Mouse (Mus musculus): ENCODE data around the gene Borcs5. TPM values are rescaled to one million over a fixed set of nuclear protein-coding genes. Genes with fewer than 3 reads are reported as not detected.
A peak's percentile ranks its signal among the peaks of the same experiment; 100 is the strongest.

The Borcs5 gene
- polyA plus RNA-seq, 1 experiment from 2014 or later, result 53.6 TPM

DNA sequence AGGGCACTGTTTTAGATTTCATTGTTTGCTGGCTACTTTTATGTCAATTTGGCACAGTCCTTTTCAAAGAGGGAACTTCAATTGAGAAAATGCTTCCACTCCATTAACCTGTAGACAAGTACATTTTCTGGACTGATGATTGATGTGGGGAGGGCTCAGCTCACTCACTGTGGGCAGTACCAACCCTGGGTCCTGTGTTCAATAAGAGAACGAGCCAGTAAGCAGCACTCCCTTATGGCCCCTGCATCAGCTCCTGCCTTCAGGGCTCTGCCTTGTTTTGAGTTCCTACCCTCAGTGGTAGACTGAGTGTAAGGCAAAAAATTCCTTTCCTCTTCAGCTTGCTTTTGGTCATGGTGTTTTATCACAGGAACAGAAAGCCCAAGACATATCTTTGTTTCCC is 74.6 kb downstream of the Borcs5 start:
- ATAC-seq (ENCODE audit: low read depth), result no peak
- no peak overlapping the region for H3K4me3 ChIP-seq (ENCODE audit: low read depth, low read length)
- H3K4me2 ChIP-seq (ENCODE audit: low read depth, low read length), result no peak overlapping the region
- no peaks in the 10 kb centered on the region for H3K27me3 ChIP-seq (ENCODE audit: control insufficient read depth, insufficient read depth, low read length)
- H3K4me1 ChIP-seq (ENCODE audit: control insufficient read depth, insufficient read depth, low read length), result no peaks in the 10 kb centered on the region
- 7% methylated on average over 1 of the region's 1 CpGs for WGBS
- H3K9ac ChIP-seq (replicated peaks; ENCODE audit: low read depth, low read length), result no peak overlapping the region
- 0 out of 2 replicates have a peak, but pooled peaks cover 4% of the 10 kb centered on the region for H3K36me3 ChIP-seq (ENCODE audit: control insufficient read depth, insufficient read depth, low read length)
- H3K27ac ChIP-seq (ENCODE audit: low read depth, low read length), result no peak overlapping the region
- no peaks in the 10 kb centered on the region for H3K9me3 ChIP-seq (ENCODE audit: control insufficient read depth, low read length)

DNA sequence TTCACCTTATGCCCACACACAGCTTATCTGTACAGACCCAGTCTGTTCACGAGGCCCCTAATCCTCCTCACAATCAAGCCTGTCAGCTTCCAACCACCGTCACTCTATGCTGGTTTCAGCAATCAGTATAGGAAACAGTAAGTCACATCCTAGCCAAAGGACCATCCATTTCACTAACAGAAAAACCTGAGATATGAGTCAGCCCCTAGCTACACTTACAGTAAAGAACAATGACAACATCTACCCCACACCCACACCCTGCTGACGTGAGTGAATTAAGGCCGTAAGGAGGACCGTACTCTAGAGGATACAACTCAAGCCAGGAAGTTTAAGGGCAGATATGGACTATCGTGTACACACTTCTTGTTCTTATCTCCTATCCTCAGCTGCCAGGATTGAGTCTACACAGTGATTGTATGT is 76.9 kb downstream of the Borcs5 start:
- Histone ChIP-seq H3K4me2 (ENCODE audit: low read depth, low read length) (no peak overlapping the region), H3K27me3 (ENCODE audit: control insufficient read depth, insufficient read depth, low read length) (no peaks in the 10 kb centered on the region), H3K9me3 (ENCODE audit: control insufficient read depth, low read length) (no peaks in the 10 kb centered on the region), H3K36me3 (ENCODE audit: control insufficient read depth, insufficient read depth, low read length) (no peaks in the 10 kb centered on the region), H3K27ac (ENCODE audit: low read depth, low read length) (no peak overlapping the region), H3K9ac (replicated peaks; ENCODE audit: low read depth, low read length) (no peak overlapping the region), H3K4me1 (ENCODE audit: control insufficient read depth, insufficient read depth, low read length) (no peaks in the 10 kb centered on the region), H3K4me3 (ENCODE audit: low read depth, low read length) (no peak overlapping the region)
- 89% methylated on average over 6 of the region's 6 CpGs for WGBS
- ATAC-seq (ENCODE audit: low read depth), result no peak

DNA sequence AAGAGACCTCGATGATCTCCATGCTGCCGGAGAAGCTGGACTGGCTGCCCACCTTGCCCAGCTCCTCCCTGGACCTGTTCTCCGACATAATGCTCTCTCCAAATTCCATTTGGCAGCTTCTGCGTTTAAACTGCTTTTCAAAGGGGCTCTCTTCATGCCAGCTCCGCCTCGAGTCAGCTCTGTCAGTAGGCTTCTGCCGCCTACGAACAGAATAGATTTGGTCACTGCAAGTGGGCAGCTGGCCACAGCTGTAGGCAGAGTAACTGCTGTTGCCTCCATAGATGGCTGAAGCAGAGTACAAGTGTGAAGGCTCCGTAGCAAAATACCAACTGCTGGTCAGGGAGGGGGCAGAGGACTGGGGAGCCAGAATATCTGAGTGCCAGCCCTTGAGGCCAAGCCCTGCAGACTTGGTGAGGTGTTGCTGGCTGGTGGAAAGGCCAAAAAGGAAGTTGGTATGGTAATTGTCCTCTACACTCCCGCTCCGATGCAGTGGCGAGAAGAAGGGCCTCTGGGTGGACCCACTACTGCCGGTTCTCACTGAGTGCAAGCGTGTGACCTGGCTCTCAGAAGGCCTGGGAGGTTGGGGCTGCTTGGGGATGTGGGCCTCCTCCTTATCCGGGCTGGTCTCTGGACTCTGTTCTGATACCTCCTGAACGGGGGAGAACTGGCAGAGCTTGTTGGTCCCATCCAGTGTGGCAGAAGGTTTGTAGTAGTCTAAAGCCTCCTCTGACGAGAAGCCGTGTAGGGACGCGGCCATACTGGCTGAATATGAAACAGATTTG is 78.8 kb downstream of the Borcs5 start:
- H3K4me1 ChIP-seq (ENCODE audit: control insufficient read depth, insufficient read depth, low read length), result no peaks in the 10 kb centered on the region
- no peak overlapping the region for H3K9ac ChIP-seq (replicated peaks; ENCODE audit: low read depth, low read length)
- H3K4me3 ChIP-seq (ENCODE audit: low read depth, low read length), result no peak overlapping the region
- H3K9me3 ChIP-seq (ENCODE audit: control insufficient read depth, low read length), result no peaks in the 10 kb centered on the region
- WGBS, result 95% methylated on average over 20 of the region's 20 CpGs
- H3K4me2 ChIP-seq (ENCODE audit: low read depth, low read length), result no peak overlapping the region
- H3K27me3 ChIP-seq (ENCODE audit: control insufficient read depth, insufficient read depth, low read length), result no peaks in the 10 kb centered on the region
- no peak for ATAC-seq (ENCODE audit: low read depth)
- no peaks in the 10 kb centered on the region for H3K36me3 ChIP-seq (ENCODE audit: control insufficient read depth, insufficient read depth, low read length)
- no peak overlapping the region for H3K27ac ChIP-seq (ENCODE audit: low read depth, low read length)

DNA sequence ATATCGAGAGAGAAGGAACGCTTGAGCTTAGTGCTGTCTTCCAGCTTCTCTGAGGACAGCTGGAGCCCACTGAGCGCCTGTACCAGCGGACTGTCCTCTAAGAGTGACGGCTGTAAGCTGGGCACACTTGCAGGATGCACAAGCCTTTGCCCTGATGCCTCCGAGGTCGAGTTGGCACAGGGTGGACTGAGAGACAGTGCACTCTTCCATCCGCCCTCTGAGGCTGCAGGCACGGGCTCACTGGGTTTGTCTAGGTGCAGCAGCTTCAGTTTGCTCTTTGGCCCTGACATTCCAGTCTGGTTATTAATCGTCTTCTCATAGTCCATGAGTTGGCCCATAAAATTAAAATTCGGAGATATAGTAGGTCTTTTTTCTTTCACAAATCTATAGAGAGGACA is 79.4 kb downstream of the Borcs5 start:
- H3K4me3 ChIP-seq (ENCODE audit: low read depth, low read length), result no peak overlapping the region
- no peaks in the 10 kb centered on the region for H3K27me3 ChIP-seq (ENCODE audit: control insufficient read depth, insufficient read depth, low read length)
- 96% methylated on average over 11 of the region's 11 CpGs for WGBS
- no peaks in the 10 kb centered on the region for H3K36me3 ChIP-seq (ENCODE audit: control insufficient read depth, insufficient read depth, low read length)
- H3K27ac ChIP-seq (ENCODE audit: low read depth, low read length), result no peak overlapping the region
- H3K9me3 ChIP-seq (ENCODE audit: control insufficient read depth, low read length), result no peaks in the 10 kb centered on the region
- no peak overlapping the region for H3K9ac ChIP-seq (replicated peaks; ENCODE audit: low read depth, low read length)
- no peak for ATAC-seq (ENCODE audit: low read depth)
- no peak overlapping the region for H3K4me2 ChIP-seq (ENCODE audit: low read depth, low read length)
- no peaks in the 10 kb centered on the region for H3K4me1 ChIP-seq (ENCODE audit: control insufficient read depth, insufficient read depth, low read length)

DNA sequence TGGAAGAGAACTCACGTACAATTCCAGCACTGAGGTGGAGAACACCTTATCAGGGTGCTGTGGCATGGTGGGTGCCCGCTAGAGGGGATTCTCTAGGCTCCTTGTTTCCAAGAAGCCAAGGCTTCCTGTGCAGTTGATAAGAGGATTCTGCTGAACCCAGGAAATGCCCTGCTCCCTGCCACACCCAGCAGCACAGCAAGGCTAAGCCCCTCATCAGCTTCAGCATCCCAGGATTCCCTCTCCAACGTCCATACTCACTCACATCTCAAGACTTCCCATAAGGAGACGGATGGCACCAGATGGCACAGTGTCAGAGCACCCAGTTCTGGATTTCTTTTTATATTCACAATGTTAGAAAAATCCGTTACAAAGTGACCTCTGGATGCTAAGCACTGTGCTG is 79.8 kb downstream of the Borcs5 start:
- H3K36me3 ChIP-seq (ENCODE audit: control insufficient read depth, insufficient read depth, low read length), result no peaks in the 10 kb centered on the region
- no peaks in the 10 kb centered on the region for H3K9me3 ChIP-seq (ENCODE audit: control insufficient read depth, low read length)
- H3K27me3 ChIP-seq (ENCODE audit: control insufficient read depth, insufficient read depth, low read length), result no peaks in the 10 kb centered on the region
- WGBS, result 97% methylated on average over 5 of the region's 5 CpGs
- H3K4me3 ChIP-seq (ENCODE audit: low read depth, low read length), result no peak overlapping the region
- no peak overlapping the region for H3K4me2 ChIP-seq (ENCODE audit: low read depth, low read length)
- no peak overlapping the region for H3K9ac ChIP-seq (replicated peaks; ENCODE audit: low read depth, low read length)
- H3K27ac ChIP-seq (ENCODE audit: low read depth, low read length), result no peak overlapping the region
- no peak for ATAC-seq (ENCODE audit: low read depth)
- H3K4me1 ChIP-seq (ENCODE audit: control insufficient read depth, insufficient read depth, low read length), result no peaks in the 10 kb centered on the region

DNA sequence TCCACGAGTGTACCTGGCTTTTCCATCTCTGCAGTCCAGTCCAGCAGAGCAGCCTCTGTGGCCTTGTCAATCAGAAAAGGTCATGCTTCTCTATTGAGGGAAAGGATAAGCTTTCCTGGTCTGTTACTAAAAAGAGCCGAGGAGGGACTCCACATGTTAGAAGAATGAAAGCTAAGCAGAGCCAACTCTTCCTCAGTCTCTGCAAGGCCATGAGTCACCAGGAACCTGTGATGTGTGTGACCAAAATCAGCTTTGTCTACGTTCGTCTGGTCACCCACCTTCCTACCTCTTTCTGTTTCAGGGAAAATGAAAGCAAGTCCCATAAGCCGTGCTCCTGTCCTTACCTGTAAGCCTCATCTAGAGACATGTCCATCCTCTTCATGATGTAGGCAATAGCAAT is 80.8 kb downstream of the Borcs5 start:
- Histone ChIP-seq H3K27me3 (ENCODE audit: control insufficient read depth, insufficient read depth, low read length) (no peaks in the 10 kb centered on the region), H3K27ac (ENCODE audit: low read depth, low read length) (no peak overlapping the region), H3K4me3 (ENCODE audit: low read depth, low read length) (no peak overlapping the region), H3K9me3 (ENCODE audit: control insufficient read depth, low read length) (no peaks in the 10 kb centered on the region), H3K4me1 (ENCODE audit: control insufficient read depth, insufficient read depth, low read length) (no peaks in the 10 kb centered on the region), H3K9ac (replicated peaks; ENCODE audit: low read depth, low read length) (no peak overlapping the region), H3K4me2 (ENCODE audit: low read depth, low read length) (no peak overlapping the region), H3K36me3 (ENCODE audit: control insufficient read depth, insufficient read depth, low read length) (no peaks in the 10 kb centered on the region)
- WGBS, result 92% methylated on average over 5 of the region's 5 CpGs
- ATAC-seq (ENCODE audit: low read depth), result no peak

DNA sequence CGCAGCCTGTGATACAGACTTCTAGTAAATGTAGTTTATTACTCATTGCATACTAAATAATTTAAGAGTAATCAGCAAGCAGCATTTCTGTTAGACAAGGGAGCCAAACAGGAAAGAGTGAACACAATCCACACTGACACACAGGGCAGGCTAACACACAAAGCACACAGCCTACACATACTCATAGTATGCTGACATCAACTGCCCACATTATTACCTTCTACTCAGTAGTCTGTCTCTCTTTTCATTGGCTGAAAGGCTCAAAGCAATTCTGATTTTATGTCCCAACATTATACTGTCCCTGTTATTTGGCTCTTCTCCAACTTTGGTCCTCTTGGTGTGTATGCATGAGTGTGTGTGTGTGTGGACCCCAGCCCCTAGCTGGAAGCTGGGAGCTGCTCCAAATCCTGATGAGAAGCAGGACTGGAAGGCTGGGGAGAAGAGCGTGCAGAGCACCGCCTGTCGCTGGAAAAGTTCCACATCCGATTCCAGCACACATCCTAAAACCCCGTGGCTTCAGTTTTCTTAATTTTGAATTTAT is 82.5 kb downstream of the Borcs5 start:
- Histone ChIP-seq H3K9ac (replicated peaks; ENCODE audit: low read depth, low read length) (no peak overlapping the region), H3K4me2 (ENCODE audit: low read depth, low read length) (no peak overlapping the region), H3K27ac (ENCODE audit: low read depth, low read length) (no peak overlapping the region), H3K4me1 (ENCODE audit: control insufficient read depth, insufficient read depth, low read length) (no peaks in the 10 kb centered on the region), H3K27me3 (ENCODE audit: control insufficient read depth, insufficient read depth, low read length) (no peaks in the 10 kb centered on the region), H3K4me3 (ENCODE audit: low read depth, low read length) (no peak overlapping the region), H3K9me3 (ENCODE audit: control insufficient read depth, low read length) (no peaks in the 10 kb centered on the region), H3K36me3 (ENCODE audit: control insufficient read depth, insufficient read depth, low read length) (no peaks in the 10 kb centered on the region)
- peak; percentile 72 for ATAC-seq (ENCODE audit: low read depth)
- 84% methylated on average over 6 of the region's 6 CpGs for WGBS

DNA sequence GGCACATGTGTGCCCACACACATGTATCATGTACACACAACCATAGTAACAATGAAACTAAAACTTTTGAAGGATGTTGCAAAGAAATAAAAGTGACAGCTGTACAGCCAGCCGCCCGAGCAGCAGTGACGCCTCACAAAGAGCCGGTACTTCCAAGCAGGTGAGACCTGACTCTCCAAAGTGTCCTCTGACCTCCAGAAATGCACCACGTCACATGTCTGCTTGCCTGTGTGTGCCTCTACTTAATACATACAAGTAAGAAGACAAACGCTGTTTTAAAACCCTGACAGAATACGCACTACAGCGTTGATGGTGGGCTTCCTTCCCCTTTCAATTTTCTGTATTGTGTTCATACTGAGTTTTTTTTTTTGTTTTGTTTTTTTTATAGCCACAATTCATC is 83.6 kb downstream of the Borcs5 start:
- H3K4me2 ChIP-seq (ENCODE audit: low read depth, low read length), result no peak overlapping the region
- H3K27me3 ChIP-seq (ENCODE audit: control insufficient read depth, insufficient read depth, low read length), result no peaks in the 10 kb centered on the region
- no peaks in the 10 kb centered on the region for H3K36me3 ChIP-seq (ENCODE audit: control insufficient read depth, insufficient read depth, low read length)
- no peak overlapping the region for H3K27ac ChIP-seq (ENCODE audit: low read depth, low read length)
- H3K9me3 ChIP-seq (ENCODE audit: control insufficient read depth, low read length), result no peaks in the 10 kb centered on the region
- ATAC-seq (ENCODE audit: low read depth), result no peak
- no peak overlapping the region for H3K4me3 ChIP-seq (ENCODE audit: low read depth, low read length)
- H3K9ac ChIP-seq (replicated peaks; ENCODE audit: low read depth, low read length), result no peak overlapping the region
- no peaks in the 10 kb centered on the region for H3K4me1 ChIP-seq (ENCODE audit: control insufficient read depth, insufficient read depth, low read length)
- WGBS, result 92% methylated on average over 8 of the region's 8 CpGs

DNA sequence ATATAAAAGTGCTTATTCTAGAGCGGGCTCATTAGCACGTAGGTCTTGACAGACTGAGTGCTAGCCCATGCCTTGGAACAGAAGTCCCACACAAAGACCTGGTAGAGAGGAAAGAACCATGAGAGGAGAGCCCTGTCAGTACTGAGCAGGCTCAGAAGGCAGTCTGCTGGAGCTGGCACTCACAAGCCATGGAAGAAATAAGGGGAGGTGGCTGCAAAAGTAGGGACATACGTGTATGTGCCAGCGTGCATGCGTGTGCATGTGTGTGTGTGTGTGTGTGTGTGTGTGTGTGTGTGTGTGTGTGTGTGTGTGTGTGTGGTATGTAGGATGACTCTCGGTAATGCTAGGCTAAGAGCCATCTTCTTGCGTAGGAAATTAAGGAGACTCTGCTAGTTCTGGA is 84.0 kb downstream of the Borcs5 start:
- Histone ChIP-seq H3K4me3 (ENCODE audit: low read depth, low read length) (no peak overlapping the region), H3K9ac (replicated peaks; ENCODE audit: low read depth, low read length) (no peak overlapping the region), H3K36me3 (ENCODE audit: control insufficient read depth, insufficient read depth, low read length) (no peaks in the 10 kb centered on the region), H3K27me3 (ENCODE audit: control insufficient read depth, insufficient read depth, low read length) (no peaks in the 10 kb centered on the region), H3K27ac (ENCODE audit: low read depth, low read length) (no peak overlapping the region), H3K4me1 (ENCODE audit: control insufficient read depth, insufficient read depth, low read length) (no peaks in the 10 kb centered on the region), H3K9me3 (ENCODE audit: control insufficient read depth, low read length) (no peaks in the 10 kb centered on the region), H3K4me2 (ENCODE audit: low read depth, low read length) (no peak overlapping the region)
- ATAC-seq (ENCODE audit: low read depth), result no peak
- WGBS, result 92% methylated on average over 7 of the region's 7 CpGs

All from neural tube, embryonic 14.5 days (tissue).